Mouse (Mus musculus) embryonic fibroblast, embryonic 13.5 days (primary cell): ENCODE measurements at regions not wholly inside any gene's neighbourhood (a gene's known extent, or its start where the extent isn't known, plus 50 kb on each side); places are given as distances from the start of the nearest gene placed in this dataset.

Experiments used
- H3K27ac ChIP-seq: 2 replicates; pipeline ENCODE4 v1.5.1; 2012; ENCODE audit warnings: low read length, control low read depth, inconsistent platforms; ENCODE audit not compliant: insufficient read depth
- H3K4me1 ChIP-seq: 2 replicates; pipeline ENCODE4 v1.6.1; 2011; ENCODE audit warnings: low read length; ENCODE audit not compliant: control insufficient read depth, insufficient read depth
- H3K4me3 ChIP-seq: 2 replicates; pipeline ENCODE4 v1.5.1; 2011; ENCODE audit warnings: mild to moderate bottlenecking, control low read depth, low read length; ENCODE audit not compliant: insufficient read depth
- CTCF ChIP-seq: IDR thresholded peaks from 2 replicates; pipeline ENCODE4 v1.5.1; 2011; ENCODE audit warnings: mild to moderate bottlenecking, control low read depth, low read length, moderate library complexity, borderline replicate concordance; ENCODE audit not compliant: insufficient read depth
- POLR2A ChIP-seq: IDR thresholded peaks from 2 replicates; pipeline ENCODE4 v1.6.1; 2011; ENCODE audit warnings: low read depth, mild to moderate bottlenecking, control low read depth, low read length, moderate library complexity

GRCm38 (mm10) chr8:34736214-34736613, 624.7 kb upstream of the Gm10131 start:
- TF ChIP-seq POLR2A (no peak), CTCF (no peak)
- Histone ChIP-seq H3K4me3 (no peak overlapping the region), H3K4me1 (no peaks in the 10 kb centered on the region), H3K27ac (no peak overlapping the region)

- no peak overlapping the region for H3K27ac ChIP-seq
- TF ChIP-seq POLR2A (no peak), CTCF (no peak)
- H3K4me3 ChIP-seq = no peak overlapping the region
- no peaks in the 10 kb centered on the region for H3K4me1 ChIP-seq
These were observed 623.5 kb upstream of the Gm10131 start for GRCm38 (mm10) chr8:34735006-34735405.

DNA sequence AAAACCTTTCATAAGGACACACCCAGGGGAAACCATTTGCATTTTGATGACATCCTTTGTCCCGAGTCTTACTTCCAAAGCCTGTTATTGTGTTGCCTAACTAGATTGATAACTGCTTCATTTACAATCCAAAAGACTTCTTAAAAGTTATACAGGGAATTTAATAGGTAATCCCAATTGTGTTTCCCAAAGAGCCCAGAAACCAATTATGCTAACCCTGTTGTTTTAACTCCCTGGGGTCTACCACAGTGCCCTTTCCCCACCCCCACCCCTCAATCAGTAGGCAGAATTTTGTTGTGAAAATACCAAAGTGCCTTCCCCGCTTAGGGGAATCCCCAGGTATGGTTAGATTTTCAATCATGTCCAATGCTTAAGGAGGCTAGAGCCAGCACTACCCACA, 621.3 kb upstream of the Gm10131 start:
- H3K4me1 ChIP-seq = no peaks in the 10 kb centered on the region
- TF ChIP-seq POLR2A = no peak
- TF ChIP-seq CTCF = no peak
- no peak overlapping the region for H3K4me3 ChIP-seq
- no peak overlapping the region for H3K27ac ChIP-seq

DNA sequence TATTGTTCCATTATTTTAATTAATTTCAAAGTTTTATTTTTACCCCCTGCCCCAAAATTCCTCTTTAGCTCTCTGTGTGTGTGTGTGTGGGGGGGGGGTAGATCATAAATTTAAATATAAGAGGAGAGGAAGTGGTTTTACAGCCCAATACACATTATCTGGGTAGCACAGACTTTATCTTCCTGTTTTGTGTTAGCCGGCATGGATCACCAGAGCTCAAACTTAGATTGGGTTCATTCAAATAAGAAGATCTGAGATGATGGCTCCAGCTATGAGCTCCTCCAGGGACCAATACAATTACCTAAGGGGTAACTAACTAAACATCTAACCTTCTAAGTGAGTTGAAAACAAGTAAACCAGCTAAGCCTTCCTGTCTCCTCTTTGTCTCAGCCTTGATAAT, 620.8 kb upstream of the Gm10131 start:
- no peak overlapping the region for H3K27ac ChIP-seq
- no peak overlapping the region for H3K4me3 ChIP-seq
- no peaks in the 10 kb centered on the region for H3K4me1 ChIP-seq
- TF ChIP-seq POLR2A = no peak
- no peak for TF ChIP-seq CTCF

DNA sequence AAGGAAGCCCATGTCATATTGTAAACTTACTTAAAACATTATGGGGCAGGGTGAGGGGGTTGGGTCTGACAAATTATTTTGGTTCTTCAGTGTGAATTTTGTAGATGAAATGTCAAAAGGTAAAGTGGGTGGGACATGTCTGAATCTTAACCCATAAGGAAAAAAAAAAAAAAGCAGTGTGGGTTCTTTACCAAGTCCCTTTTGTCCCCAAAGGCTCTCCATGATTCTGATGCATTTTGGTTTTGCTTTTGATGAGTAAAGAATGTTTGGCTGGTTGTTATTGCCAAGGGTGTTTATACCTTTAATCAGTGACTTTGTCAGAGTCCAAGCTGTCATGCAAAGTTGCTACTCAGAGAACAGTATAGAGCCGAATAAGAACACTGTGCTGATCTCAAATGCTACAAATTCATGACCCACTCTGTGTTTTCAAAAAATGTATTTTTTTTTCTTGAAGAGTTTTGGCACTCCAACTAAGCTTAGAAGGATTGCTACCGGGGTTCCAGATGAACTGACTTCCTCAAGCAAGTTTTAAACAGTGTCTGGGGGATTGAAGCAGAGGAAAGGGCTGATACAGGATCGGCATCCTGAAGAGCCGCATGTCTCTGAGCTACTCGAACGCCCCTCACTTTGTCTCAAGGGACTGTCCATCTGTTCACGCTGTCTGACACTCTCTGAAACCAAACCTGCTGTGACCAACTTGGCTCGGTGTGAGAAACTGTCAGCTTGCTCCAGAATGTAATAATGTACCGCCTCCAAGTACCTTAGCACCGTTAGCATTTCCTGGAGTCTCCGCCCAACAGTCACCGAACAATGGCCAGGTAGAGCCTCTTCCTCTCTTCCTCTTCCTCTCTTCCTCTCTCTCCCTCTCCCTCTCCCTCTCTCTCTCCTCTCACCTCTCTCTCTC, 619.8 kb upstream of the Gm10131 start:
- TF ChIP-seq CTCF (no peak), POLR2A (no peak)
- no peaks in the 10 kb centered on the region for H3K4me1 ChIP-seq
- H3K4me3 ChIP-seq = no peak overlapping the region
- H3K27ac ChIP-seq = no peak overlapping the region

GRCm38 (mm10) chr8:34729585-34729984, 618.0 kb upstream of the Gm10131 start:
- Histone ChIP-seq H3K4me1 (no peaks in the 10 kb centered on the region), H3K4me3 (no peak overlapping the region), H3K27ac (no peak overlapping the region)
- TF ChIP-seq POLR2A = no peak
- TF ChIP-seq CTCF = no peak

DNA sequence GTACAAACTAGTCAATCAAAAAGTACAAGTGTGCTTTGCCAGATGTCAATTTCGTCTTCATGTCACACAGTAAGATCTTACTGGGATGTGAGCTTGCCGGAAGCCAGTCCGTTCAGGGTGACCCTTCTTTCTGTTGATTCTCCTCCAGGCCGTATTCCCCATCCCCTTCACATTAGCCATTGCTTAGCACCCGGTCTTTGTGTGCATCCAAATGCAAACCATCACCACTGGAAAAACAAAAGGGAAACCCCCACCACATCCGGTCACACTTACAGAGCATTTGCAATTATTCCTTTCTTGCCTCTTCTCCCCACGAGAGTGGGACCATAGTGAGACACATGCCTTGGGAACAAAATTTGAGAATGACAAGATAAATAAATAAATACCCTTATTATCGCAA, 616.2 kb upstream of the Gm10131 start:
- no peak for TF ChIP-seq POLR2A
- no peak for TF ChIP-seq CTCF
- Histone ChIP-seq H3K4me3 (no peak overlapping the region), H3K27ac (no peak overlapping the region), H3K4me1 (no peaks in the 10 kb centered on the region)

DNA sequence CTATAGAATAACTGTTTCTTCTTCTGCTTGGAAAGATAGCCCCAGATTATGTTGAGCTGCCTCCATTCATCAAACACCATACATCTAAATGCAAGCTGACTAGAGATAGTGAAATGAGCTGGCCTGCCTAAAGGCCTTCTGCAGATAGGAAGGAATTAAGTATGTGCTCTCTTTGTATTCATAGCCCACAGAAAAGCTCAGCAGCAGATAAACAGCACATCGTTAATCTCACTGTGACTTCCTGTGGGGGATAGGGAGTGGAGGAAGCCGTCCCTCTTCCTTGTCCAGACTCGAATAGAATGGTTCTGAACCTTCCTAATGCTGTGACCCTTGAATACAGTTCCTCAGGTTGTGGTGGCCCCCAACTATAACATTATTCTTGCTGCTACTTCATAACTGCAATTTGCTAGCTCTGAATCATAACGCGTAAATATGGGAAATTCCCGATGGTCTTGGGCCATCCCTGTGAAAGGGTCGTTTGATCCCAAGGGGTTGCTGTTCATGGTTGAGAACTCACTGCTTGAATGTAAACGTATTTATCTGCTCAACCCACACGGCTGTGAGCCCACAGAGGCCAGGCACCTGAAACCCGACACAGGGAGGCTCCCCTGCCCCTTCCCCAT, 614.7 kb upstream of the Gm10131 start:
- TF ChIP-seq POLR2A (no peak), CTCF (no peak)
- Histone ChIP-seq H3K27ac (no peak overlapping the region), H3K4me3 (no peak overlapping the region), H3K4me1 (no peaks in the 10 kb centered on the region)

DNA sequence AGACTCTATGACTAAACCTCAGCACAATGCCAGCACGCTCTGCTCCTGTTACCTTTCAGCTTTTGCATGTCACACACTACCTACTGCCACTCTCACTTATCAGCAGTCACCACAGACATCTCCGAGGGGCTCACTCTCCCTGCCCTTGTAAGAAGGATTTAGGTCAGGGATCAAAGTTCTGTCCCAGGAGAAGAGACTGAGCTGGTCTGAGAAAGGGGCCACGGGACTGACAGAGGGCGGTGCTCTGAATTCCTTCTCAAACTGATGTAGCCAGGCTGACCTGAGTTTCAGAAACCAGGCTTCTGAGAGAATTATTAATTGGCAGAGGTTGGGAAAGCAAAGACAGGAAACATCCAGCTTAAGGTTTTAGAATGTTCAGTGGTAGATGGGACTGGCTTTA, 614.0 kb upstream of the Gm10131 start:
- TF ChIP-seq CTCF (no peak), POLR2A (no peak)
- H3K27ac ChIP-seq = no peak overlapping the region
- no peak overlapping the region for H3K4me3 ChIP-seq
- H3K4me1 ChIP-seq = no peaks in the 10 kb centered on the region

- Histone ChIP-seq H3K4me1 (no peaks in the 10 kb centered on the region), H3K4me3 (no peak overlapping the region), H3K27ac (no peak overlapping the region)
- TF ChIP-seq CTCF (no peak), POLR2A (no peak)
These were observed 598.6 kb upstream of the Gm10131 start for GRCm38 (mm10) chr8:34709911-34710733.
